Mouse (Mus musculus) midbrain, embryonic 15.5 days (tissue): ENCODE results near the gene Pdyn. TPM values are rescaled to one million over a fixed set of nuclear protein-coding genes. Genes with fewer than 3 reads are reported as not detected.

Source experiments
- ATAC-seq: fragments of 200-750 bp; cut with Nextera tagmentation; replicated peaks from 2 replicates; pipeline ENCODE4 v1.8.0; 2017; ENCODE audit warnings: moderate TSS enrichment
- H3K27ac ChIP-seq: fragments of 300-500 bp; sonication (generic); 2 replicates; pipeline ENCODE4 v1.5.1; 2015; ENCODE audit warnings: mild to moderate bottlenecking, inconsistent platforms
- H3K27me3 ChIP-seq: fragments of 300-500 bp; sonication (generic); replicated peaks from 2 replicates; pipeline ENCODE4 v1.6.1; 2015; ENCODE audit warnings: inconsistent platforms
- H3K36me3 ChIP-seq: fragments of 300-500 bp; sonication (generic); replicated peaks from 2 replicates; pipeline ENCODE4 v1.6.1; 2015; ENCODE audit warnings: inconsistent platforms
- H3K4me1 ChIP-seq: fragments of 300-500 bp; sonication (generic); 2 replicates; pipeline ENCODE4 v1.6.1; 2015; ENCODE audit warnings: inconsistent platforms
- H3K4me2 ChIP-seq: fragments of 300-500 bp; sonication (generic); 2 replicates; pipeline ENCODE4 v1.6.1; 2015; ENCODE audit warnings: inconsistent platforms, mild to moderate bottlenecking, moderate library complexity
- H3K4me3 ChIP-seq: fragments of 300-500 bp; sonication (generic); 2 replicates; pipeline ENCODE4 v1.5.1; 2015; ENCODE audit warnings: mild to moderate bottlenecking, inconsistent platforms
- H3K9ac ChIP-seq: fragments of 300-500 bp; sonication (generic); 2 replicates; pipeline ENCODE4 v1.6.1; 2015; ENCODE audit warnings: mild to moderate bottlenecking, inconsistent platforms
- H3K9me3 ChIP-seq: fragments of 300-500 bp; sonication (generic); 2 replicates; pipeline ENCODE4 v1.6.1; 2016; ENCODE audit warnings: inconsistent platforms
- WGBS: fragments of 180-500 bp; shearing (Covaris S2); methylation state at CpG from one replicate; pipeline ENCODE4 v1.1.7; 2015; ENCODE audit warnings: mixed read lengths; 5-methylcytosine and 5-hydroxymethylcytosine counted together
- polyA plus RNA-seq: library from polyadenylated mRNA; unstranded; fragments of >200 nt; fragmentation: Nextera tagmentation; extraction: Ambion mirVana; gene quantifications from 2 replicates; pipeline ENCODE4 v1.2.1, GENCODE M21; 2015

The Pdyn gene
- polyA plus RNA-seq, 1 experiment from 2014 or later = 14.0 TPM

DNA sequence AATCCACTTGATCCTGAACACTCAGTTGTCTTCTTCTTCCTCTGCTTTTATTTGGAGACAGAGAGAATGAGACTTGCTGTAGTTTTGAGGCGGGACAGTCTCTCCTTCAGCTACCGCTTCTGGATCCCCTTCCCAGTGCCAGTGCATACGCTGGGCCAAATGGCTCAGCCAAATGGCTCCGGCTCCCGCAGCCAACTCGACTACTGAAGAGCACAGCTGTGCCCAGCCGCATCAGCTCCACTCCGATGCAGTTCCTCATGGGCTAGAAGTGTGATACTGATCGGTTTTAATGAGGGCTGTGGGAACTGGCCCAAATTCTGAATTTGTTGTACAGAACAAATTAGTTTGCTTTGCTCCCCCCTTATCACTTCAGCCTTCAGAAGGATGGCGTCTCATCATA lies 12.7 kb downstream of the Pdyn start:
- ATAC-seq = peak; percentile 58; the same call in 1 of the 2 replicates
- H3K9me3 ChIP-seq = no peaks in the 10 kb centered on the region
- H3K27me3 ChIP-seq = no peaks in the 10 kb centered on the region
- 57% methylated on average over 10 of the region's 10 CpGs for WGBS
- 0 out of 2 replicates have a peak, but pooled peaks cover 6% of the 10 kb centered on the region for H3K4me1 ChIP-seq
- H3K9ac ChIP-seq = no peak overlapping the region
- no peak overlapping the region for H3K27ac ChIP-seq
- H3K4me3 ChIP-seq = no peak overlapping the region
- no peaks in the 10 kb centered on the region for H3K36me3 ChIP-seq
- no peak overlapping the region for H3K4me2 ChIP-seq

DNA sequence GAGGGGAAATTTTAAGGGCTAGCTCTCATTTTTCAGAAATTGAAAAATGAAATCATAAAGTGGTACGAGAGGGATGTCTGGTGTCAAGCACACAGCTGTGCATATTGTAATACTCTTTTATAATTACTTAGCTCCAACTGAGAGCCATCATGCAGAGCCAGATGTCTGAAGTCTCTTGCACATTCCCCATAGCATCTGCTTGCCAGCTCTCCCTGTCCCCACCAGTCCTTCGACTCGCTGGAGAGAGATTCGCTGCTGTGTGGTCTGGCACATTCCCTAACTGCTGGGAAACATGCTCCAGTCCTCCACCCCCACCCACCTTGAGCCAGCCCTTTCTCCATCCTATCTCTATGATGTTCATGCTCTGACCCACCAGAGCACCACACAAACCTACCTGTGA lies 15.6 kb downstream of the Pdyn start:
- Histone ChIP-seq H3K9ac (no peak overlapping the region), H3K27me3 (no peaks in the 10 kb centered on the region), H3K4me3 (no peak overlapping the region), H3K36me3 (no peaks in the 10 kb centered on the region), H3K4me1 (0 out of 2 replicates have a peak, but pooled peaks cover 6% of the 10 kb centered on the region), H3K27ac (no peak overlapping the region), H3K9me3 (no peaks in the 10 kb centered on the region), H3K4me2 (no peak overlapping the region)
- WGBS = 86% methylated on average over 4 of the region's 4 CpGs
- ATAC-seq = no peak

DNA sequence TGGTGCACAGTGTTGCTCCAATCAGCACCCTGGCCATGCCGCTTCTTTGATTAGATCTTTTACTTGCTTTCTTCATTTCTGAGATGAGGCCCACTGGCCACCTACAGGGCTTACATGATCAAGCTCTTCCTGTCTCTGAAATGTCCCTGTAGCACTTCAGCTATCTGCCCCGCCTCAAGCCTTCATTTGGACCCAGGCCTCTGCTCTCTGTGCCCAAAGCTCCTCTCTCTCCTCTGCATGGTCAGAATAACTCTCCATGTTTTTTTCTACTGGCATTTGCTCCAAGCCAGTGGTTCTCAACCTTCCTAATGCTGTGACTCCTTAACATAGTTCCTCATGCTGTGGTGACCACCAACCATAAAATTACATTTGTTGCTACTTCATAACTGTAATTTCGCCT lies 19.4 kb downstream of the Pdyn start:
- H3K4me1 ChIP-seq = peaks cover 7% of the 10 kb centered on the region; the same call in 1 of the 2 replicates
- no peak overlapping the region for H3K27ac ChIP-seq
- H3K4me3 ChIP-seq = no peak overlapping the region
- no peak overlapping the region for H3K9ac ChIP-seq
- no peak for ATAC-seq
- H3K27me3 ChIP-seq = no peaks in the 10 kb centered on the region
- WGBS = 90% methylated on average over 3 of the region's 3 CpGs
- H3K9me3 ChIP-seq = no peaks in the 10 kb centered on the region
- no peak overlapping the region for H3K4me2 ChIP-seq
- H3K36me3 ChIP-seq = no peaks in the 10 kb centered on the region

DNA sequence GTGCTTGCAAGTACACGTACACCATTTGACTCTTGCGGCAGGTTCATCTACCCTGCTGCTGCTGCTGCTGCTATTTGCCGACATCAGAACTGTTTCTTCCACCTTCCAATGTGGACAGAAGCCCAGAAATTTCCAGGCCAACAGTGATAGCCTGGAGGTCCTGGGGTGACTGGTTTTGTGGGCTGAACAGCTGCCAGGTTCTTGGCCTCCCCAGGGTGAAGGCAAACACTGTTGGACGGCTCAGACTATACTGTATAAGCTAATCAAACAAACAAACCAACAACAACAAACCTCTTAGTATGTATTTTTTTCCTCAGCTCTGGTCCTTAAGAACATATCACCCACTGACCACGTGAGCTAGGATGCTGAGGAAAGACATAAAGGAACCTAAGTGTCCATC lies 20.6 kb downstream of the Pdyn start:
- ATAC-seq = no peak

DNA sequence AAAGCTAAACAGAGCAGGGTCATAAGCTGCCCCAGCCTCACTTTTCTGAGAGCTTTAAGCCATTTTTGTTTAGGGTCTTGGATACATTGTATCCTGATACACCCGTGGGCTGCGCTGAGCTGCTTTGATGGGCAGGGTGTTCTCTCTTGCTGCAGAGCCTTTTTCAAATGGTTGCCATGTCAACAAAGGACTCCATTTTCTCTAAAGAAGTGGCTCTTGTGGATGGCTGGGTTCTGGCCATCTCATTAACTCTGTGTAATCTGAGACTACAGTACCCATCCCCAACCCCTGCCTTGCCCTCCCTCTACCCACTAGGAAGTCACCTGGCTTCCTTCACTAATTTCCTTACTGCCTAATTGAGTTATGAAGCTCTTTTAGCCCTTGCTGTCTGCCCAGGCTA lies 22.0 kb downstream of the Pdyn start:
- Histone ChIP-seq H3K4me1 (peaks cover 7% of the 10 kb centered on the region; the same call in 1 of the 2 replicates), H3K4me3 (no peak overlapping the region), H3K9ac (no peak overlapping the region), H3K27ac (0 out of 2 replicates have a peak overlapping the region, but pooled peaks have one; percentile 45), H3K4me2 (no peak overlapping the region), H3K27me3 (no peaks in the 10 kb centered on the region), H3K9me3 (no peaks in the 10 kb centered on the region), H3K36me3 (no peaks in the 10 kb centered on the region)
- 5% methylated on average over 2 of the region's 2 CpGs for WGBS
- ATAC-seq = peak; percentile 83

More for the DNA sequence above, 20.6 kb downstream of the Pdyn start:
- Histone ChIP-seq H3K27ac (no peak overlapping the region), H3K9ac (no peak overlapping the region), H3K9me3 (no peaks in the 10 kb centered on the region), H3K4me2 (no peak overlapping the region), H3K27me3 (no peaks in the 10 kb centered on the region), H3K36me3 (no peaks in the 10 kb centered on the region), H3K4me3 (no peak overlapping the region), H3K4me1 (peaks cover 7% of the 10 kb centered on the region; the same call in 1 of the 2 replicates)
- WGBS = 87% methylated on average over 5 of the region's 5 CpGs

DNA sequence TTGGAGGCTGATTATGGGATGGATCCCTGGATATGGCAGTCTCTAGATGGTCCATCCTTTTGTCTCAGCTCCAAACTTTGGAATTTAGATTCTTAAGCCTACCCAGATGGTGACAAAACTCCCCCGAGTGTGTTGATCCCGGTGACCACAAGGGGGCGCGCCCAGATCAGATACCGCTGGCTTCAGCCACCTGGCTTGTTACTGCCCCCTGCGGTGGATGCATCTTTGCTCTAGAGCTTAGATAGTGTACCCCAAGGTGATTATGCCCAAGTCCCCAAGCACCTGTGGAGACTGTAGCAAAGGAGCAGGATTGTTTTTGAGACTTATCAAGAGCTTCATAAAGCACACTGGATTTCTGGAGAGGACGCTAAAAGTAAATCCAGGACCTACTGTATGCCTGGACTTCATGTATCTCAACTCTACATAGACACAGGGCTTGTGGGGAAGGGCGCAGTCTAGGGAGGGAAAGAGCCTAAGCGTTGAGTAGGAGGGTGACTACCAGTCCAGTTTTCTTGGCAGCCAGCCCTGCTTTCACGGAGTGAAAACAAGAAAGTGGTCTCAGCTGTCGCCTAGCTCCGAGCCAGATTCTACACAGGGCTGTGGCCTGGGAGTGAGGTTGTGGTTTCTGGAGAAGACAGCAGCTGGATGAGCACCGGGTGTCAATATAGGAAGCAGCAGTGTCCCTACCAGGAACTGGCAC lies 24.6 kb downstream of the Pdyn start:
- H3K4me1 ChIP-seq = peaks cover 7% of the 10 kb centered on the region; the same call in 1 of the 2 replicates
- 30% methylated on average over 13 of the region's 13 CpGs for WGBS

DNA sequence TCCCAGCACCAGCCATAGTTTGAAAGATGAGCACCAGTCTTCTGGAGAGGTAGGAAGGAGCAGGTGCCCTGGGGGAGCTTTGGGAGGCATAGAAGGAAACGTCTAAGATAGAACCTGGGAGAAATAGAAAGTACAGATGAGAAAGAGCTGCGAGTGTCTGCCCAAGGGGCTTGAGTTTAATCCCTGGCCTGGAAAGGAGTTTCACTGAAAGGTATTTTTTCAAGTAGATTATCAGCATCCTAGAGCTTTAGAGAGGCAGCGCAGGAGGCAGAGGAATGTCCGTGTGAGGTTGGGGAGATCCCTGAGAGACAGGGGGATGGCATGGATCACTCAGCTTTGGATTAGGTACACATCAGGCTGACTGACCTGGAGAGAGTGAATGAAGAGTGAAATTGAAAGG lies 27.7 kb downstream of the Pdyn start:
- Histone ChIP-seq H3K4me2 (no peak overlapping the region), H3K4me3 (no peak overlapping the region), H3K36me3 (no peaks in the 10 kb centered on the region), H3K27me3 (no peaks in the 10 kb centered on the region), H3K9ac (no peak overlapping the region), H3K27ac (no peak overlapping the region), H3K4me1 (no peaks in the 10 kb centered on the region), H3K9me3 (no peaks in the 10 kb centered on the region)
- WGBS = 81% methylated on average over 4 of the region's 4 CpGs
- ATAC-seq = no peak

More for the DNA sequence above, 24.6 kb downstream of the Pdyn start:
- Histone ChIP-seq H3K27me3 (no peaks in the 10 kb centered on the region), H3K36me3 (no peaks in the 10 kb centered on the region), H3K27ac (no peak overlapping the region), H3K4me3 (no peak overlapping the region), H3K9ac (no peak overlapping the region), H3K9me3 (no peaks in the 10 kb centered on the region), H3K4me2 (no peak overlapping the region)
- ATAC-seq = 0 out of 2 replicates have a peak, but pooled peaks have one; percentile 39

DNA sequence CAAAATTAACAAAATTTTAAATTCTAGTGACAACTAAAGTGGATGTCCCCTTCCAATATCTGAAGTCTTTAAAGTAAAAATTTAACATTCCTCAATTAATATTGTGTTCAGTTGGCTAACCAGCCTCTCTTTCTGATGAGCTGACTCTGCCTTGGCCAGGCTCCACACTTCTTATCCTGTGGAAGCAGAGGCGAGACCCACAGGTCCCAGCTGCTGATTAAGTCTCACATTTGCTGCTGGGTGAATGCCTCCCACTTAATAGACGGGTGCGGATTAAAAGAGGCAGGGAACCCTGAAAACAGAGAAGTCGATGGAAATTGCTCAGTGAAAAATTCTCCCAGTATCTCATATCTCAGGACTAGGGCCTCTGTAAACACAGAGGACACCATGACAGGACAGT lies 37.2 kb downstream of the Pdyn start:
- Histone ChIP-seq H3K4me1 (no peaks in the 10 kb centered on the region), H3K36me3 (no peaks in the 10 kb centered on the region), H3K9ac (no peak overlapping the region), H3K4me2 (no peak overlapping the region), H3K27ac (no peak overlapping the region), H3K27me3 (no peaks in the 10 kb centered on the region), H3K4me3 (no peak overlapping the region), H3K9me3 (no peaks in the 10 kb centered on the region)
- WGBS = 70% methylated on average over 4 of the region's 4 CpGs
- ATAC-seq = no peak

DNA sequence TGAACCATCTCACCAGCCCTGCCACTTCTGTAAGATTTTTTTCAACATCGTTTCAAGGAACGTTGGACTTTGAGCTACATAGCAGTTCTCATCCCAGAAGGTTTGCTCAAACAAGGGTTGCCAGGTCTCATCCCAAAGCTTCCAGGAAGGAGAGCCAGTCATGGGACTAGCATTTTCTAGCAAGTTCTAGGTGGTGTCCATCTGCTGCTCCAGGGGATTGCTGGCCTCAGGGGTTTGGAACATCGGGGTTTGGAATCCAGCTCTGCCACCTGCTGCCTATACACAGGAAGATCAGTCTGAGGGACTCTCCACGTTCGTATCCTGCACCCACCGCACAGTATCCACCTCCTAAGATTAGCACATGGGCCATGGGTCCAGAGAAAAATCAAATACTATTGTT lies 39.6 kb downstream of the Pdyn start:
- H3K9me3 ChIP-seq = no peaks in the 10 kb centered on the region
- H3K27ac ChIP-seq = no peak overlapping the region
- H3K9ac ChIP-seq = no peak overlapping the region
- no peaks in the 10 kb centered on the region for H3K4me1 ChIP-seq
- H3K27me3 ChIP-seq = no peaks in the 10 kb centered on the region
- 70% methylated on average over 6 of the region's 6 CpGs for WGBS
- no peak overlapping the region for H3K4me2 ChIP-seq
- ATAC-seq = no peak
- no peak overlapping the region for H3K4me3 ChIP-seq
- no peaks in the 10 kb centered on the region for H3K36me3 ChIP-seq

DNA sequence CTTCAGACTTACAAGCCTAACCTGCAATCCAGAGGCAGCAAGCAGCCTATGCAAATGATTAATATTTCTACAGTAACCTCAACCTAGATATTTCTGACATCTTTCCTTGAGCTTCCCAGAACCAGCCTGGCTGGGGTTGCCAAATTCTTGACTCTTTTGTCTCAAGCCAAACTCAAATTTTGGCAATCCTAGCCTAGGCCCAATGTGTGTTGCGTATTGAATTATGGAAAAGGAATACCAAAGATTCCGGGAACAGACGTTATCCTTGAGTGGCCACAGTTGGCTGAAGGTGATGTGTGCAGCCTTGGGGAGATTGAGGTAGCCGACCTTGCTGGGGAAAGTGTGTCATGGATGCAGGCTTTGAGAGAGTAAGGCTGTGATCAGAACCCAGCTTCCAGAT lies 40.8 kb downstream of the Pdyn start:
- Histone ChIP-seq H3K9me3 (no peaks in the 10 kb centered on the region), H3K36me3 (no peaks in the 10 kb centered on the region), H3K27me3 (no peaks in the 10 kb centered on the region), H3K27ac (no peak overlapping the region), H3K4me1 (no peaks in the 10 kb centered on the region), H3K9ac (no peak overlapping the region), H3K4me2 (no peak overlapping the region), H3K4me3 (no peak overlapping the region)
- 88% methylated on average over 4 of the region's 4 CpGs for WGBS
- no peak for ATAC-seq

DNA sequence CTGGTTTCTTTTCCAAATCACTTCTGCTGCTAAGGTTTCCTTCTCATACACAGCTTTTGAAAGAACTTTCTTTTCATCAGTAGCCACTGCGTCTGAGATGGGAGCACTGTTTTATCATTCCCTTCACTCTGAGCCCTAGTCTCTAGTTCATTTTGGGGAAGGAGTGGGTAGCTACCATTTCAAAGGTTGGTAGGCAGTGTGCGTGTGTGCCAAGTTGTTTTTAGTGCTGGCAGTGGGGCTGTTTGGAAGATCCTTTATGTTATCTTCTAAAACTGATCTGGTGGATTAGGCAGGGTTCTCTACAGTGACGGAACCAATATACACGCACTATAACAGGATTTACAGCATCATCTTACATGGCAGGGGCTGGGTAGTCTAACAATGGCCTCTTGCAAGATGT lies 44.6 kb downstream of the Pdyn start:
- ATAC-seq = no peak
- H3K9ac ChIP-seq = no peak overlapping the region
- no peaks in the 10 kb centered on the region for H3K27me3 ChIP-seq
- no peaks in the 10 kb centered on the region for H3K9me3 ChIP-seq
- no peaks in the 10 kb centered on the region for H3K36me3 ChIP-seq
- no peak overlapping the region for H3K4me3 ChIP-seq
- H3K4me1 ChIP-seq = no peaks in the 10 kb centered on the region
- 88% methylated on average over 4 of the region's 4 CpGs for WGBS
- H3K27ac ChIP-seq = no peak overlapping the region
- no peak overlapping the region for H3K4me2 ChIP-seq

DNA sequence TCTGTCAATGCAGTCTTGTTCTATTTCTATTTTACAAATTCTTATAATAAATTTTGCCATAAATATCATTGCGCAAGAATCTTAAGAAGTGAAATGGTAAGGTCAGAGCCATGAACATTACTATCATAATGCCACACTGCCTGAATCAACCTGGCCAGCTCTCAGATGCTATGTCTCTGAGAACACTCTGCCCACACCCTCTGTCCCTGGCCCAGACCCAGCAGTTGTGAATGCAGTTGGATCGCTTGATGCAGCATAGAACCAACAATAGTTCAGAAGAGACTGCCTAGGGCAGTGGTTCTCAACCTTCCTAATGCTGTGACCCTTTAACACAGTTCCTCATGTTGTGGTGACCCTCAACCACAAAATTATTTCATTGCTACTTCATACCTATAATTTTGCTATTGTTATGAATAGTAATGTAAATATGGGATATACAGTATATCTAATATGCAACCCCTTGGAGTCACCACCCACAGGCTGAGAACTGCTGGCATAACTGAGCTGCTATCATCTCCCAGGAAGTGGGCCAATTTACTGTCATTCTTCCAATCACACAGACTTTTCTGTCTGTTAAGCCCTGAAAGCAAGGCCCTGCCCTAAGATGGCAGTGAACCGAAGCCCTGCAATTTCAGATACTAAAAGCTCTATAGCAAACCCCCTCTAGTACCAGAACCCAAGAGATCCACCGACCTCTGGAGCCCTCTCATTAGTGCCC lies 45.3 kb downstream of the Pdyn start:
- no peak for ATAC-seq
- H3K36me3 ChIP-seq = no peaks in the 10 kb centered on the region
- no peak overlapping the region for H3K27ac ChIP-seq
- H3K9me3 ChIP-seq = no peaks in the 10 kb centered on the region
- H3K9ac ChIP-seq = no peak overlapping the region
- H3K4me1 ChIP-seq = no peaks in the 10 kb centered on the region
- H3K4me2 ChIP-seq = no peak overlapping the region
- WGBS = 84% methylated on average over 4 of the region's 4 CpGs
- H3K27me3 ChIP-seq = no peaks in the 10 kb centered on the region
- H3K4me3 ChIP-seq = no peak overlapping the region

DNA sequence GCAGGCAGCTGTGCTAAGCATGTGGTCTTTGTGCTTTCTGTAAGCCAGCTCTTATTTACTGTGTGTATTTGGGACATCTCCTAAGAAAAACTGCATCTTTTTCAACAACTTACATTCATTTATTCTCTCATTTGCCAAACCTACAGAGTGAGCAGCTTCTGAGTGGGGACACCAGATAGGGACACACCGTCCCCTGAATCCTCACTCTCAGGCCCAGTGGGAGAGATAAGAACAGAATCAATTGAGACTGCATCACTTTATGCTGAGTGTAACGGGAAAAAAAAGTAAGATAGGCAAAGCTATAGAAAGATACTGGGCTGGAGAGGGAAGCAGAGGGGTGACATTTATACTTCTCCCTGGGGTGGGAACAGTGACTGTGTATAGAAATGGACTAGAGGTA lies 46.0 kb downstream of the Pdyn start:
- Histone ChIP-seq H3K4me2 (no peak overlapping the region), H3K9ac (no peak overlapping the region), H3K36me3 (no peaks in the 10 kb centered on the region), H3K27ac (no peak overlapping the region), H3K4me3 (no peak overlapping the region), H3K9me3 (no peaks in the 10 kb centered on the region), H3K27me3 (no peaks in the 10 kb centered on the region), H3K4me1 (peaks cover 4% of the 10 kb centered on the region; the same call in 1 of the 2 replicates)
- WGBS = 76% methylated on average over 2 of the region's 2 CpGs
- no peak for ATAC-seq
